Comparison of ENCODE assay signal across 18 mouse cellular contexts in the genomic region with DNA sequence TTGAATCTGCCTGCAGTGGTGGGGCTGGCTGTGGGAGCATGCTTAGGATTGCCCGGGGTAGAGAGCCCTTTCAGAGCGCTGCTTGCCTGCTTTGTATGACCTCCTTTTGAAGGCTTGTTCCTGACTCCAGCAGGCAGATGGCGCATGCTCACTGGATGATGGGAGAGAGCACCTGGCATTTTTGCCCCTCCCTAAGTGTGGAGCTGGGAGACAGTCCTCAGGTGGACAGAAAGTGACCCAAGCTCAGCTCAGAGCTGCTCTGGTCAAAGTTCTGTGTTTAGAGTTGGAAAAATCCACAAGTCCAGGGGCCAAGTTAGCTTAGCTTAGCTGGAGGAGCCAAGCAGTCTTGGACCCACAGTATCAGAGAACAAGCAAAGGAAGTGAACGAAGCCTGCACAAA.
A peak's percentile ranks its signal among the peaks of the same experiment; 100 is the strongest.
DNase-seq lines count a peak whose midpoint lies in the region; ATAC-seq and TF ChIP-seq lines count a peak whose summit lies in the region.
"Had no signal": no experiment of that assay in that cellular context is flagged by ENCODE, and none has a peak within 500 bp of the region (broad histone marks: within the 10 kb centered on the region; RNA-seq: fewer than 3 reads in every experiment).

No protein-coding gene starts in this region.

- H3K9me3 ChIP-seq in heart, embryonic 15.5 days (replicated peaks), result no peaks in the 10 kb centered on the region

- no peak overlapping the region for H3K4me2 ChIP-seq in heart, embryonic 15.5 days

- no peak overlapping the region for H3K27ac ChIP-seq in gastrocnemius, adult 2 months
- H3K27ac ChIP-seq in heart, embryonic 15.5 days, result peak overlapping the region; percentile 90
- H3K27ac ChIP-seq: embryonic facial prominence, embryonic 10.5 days had no signal

- H3K9ac ChIP-seq in heart, embryonic 15.5 days, result no peak overlapping the region

- no peak overlapping the region for H3K4me3 ChIP-seq in gastrocnemius, adult 2 months
- H3K4me3 ChIP-seq in heart, embryonic 15.5 days, result no peak overlapping the region
- H3K4me3 ChIP-seq: embryonic facial prominence, embryonic 10.5 days had no signal

- peak; percentile 11 for DNase-seq in gastrocnemius, adult 2 months
- DNase-seq in gastrocnemius, postnatal 25 days, result no peak
- no peak for DNase-seq in heart, adult 8-10 months (ENCODE audit: low spot score)
- DNase-seq in retina, postnatal 1 day, result peak; percentile 36
- no peak for DNase-seq in retina, embryonic 14.5 days (ENCODE audit: low spot score)
- peak; percentile 53 for DNase-seq in yolk sac, embryonic 10.5 days (ENCODE audit: low spot score)
- no peak for DNase-seq in embryo, embryonic 9.5 days (ENCODE audit: extremely low spot score)
- DNase-seq: adrenal gland, adult 2 months; cerebellum, adult 8-10 months; gastrocnemius, postnatal 14 days; kidney, adult 8-10 months; kidney, postnatal 36 days; lung, adult 2 months; lung, postnatal 36 days had no signal

- H3K4me1 ChIP-seq in heart, embryonic 15.5 days (replicated peaks), result peaks cover 25% of the 10 kb centered on the region
- H3K4me1 ChIP-seq: embryonic facial prominence, embryonic 10.5 days had no signal

- intact Hi-C loops in gastrocnemius, adult 2 months (cut with DNase I), result no loop called here

- no peak for ATAC-seq in heart, embryonic 15.5 days (replicated peaks; ENCODE audit: insufficient number of reproducible peaks, insufficient read depth, low FRiP score, low read depth)
- ATAC-seq: CD4-positive, CD25-positive, alpha-beta regulatory T cell, adult 4 months; inflammation-experienced regulatory T-cells, adult 6 months had no signal

- TF ChIP-seq CTCF in gastrocnemius, adult 2 months (IDR thresholded peaks at IDR 0.05), result peak; percentile 11; the same call in 1 of the 2 replicates

- no peaks in the 10 kb centered on the region for H3K36me3 ChIP-seq in heart, embryonic 15.5 days
- H3K36me3 ChIP-seq: embryonic facial prominence, embryonic 10.5 days had no signal

- WGBS in heart, embryonic 15.5 days, result 82% methylated on average over 4 of the region's 4 CpGs

- no peaks in the 10 kb centered on the region for H3K27me3 ChIP-seq in heart, embryonic 15.5 days

Comparison
In these comparisons a context has a peak if more than half of its experiments do, and no peak if none do; other contexts are left out.
1. DNase-seq: peak in gastrocnemius, adult 2 months (single experiment), retina, postnatal 1 day (single experiment) and yolk sac, embryonic 10.5 days (single experiment); none in gastrocnemius, postnatal 25 days (single experiment), heart, adult 8-10 months (single experiment), retina, embryonic 14.5 days (single experiment) and embryo, embryonic 9.5 days (single experiment).